Mouse (Mus musculus) activated CD4-positive, CD25-positive, alpha-beta regulatory T cell, adult 4 months (primary cell): ENCODE data around the gene Cebpa. TPM values are rescaled to one million over a fixed set of nuclear protein-coding genes. Genes with fewer than 3 reads are reported as not detected.

Experiments
- ATAC-seq: one replicate; pipeline ENCODE4 v1.8.0; 2017
- polyA plus RNA-seq, 2 experiments: library from polyadenylated mRNA; unstranded; fragments of 100-300 nt; shearing (Covaris generic); gene quantifications; one replicate each; pipeline ENCODE4 v1.2.1; 2017

Cebpa gene
- polyA plus RNA-seq, 2 experiments from 2014 or later, result 0.81 to 1.2 TPM

- ATAC-seq, result no peak
These were observed 1.1 kb downstream of the Cebpa start for GRCm38 (mm10) chr7:35120146-35120691.

GRCm38 (mm10) chr7:35121150-35121549 lies 2.1 kb downstream of the Cebpa start:
- ATAC-seq, result no peak

- no peak for ATAC-seq
These were observed 3.6 kb downstream of the Cebpa start for GRCm38 (mm10) chr7:35122401-35123320.

GRCm38 (mm10) chr7:35123431-35123953 lies 4.4 kb downstream of the Cebpa start:
- ATAC-seq, result no peak

GRCm38 (mm10) chr7:35124216-35124615 lies 5.1 kb downstream of the Cebpa start:
- ATAC-seq, result no peak

GRCm38 (mm10) chr7:35124745-35125144 lies 5.7 kb downstream of the Cebpa start:
- no peak for ATAC-seq

- ATAC-seq, result no peak
These were observed 6.9 kb downstream of the Cebpa start for GRCm38 (mm10) chr7:35125971-35126370.

- no peak for ATAC-seq
These were observed 7.9 kb downstream of the Cebpa start for GRCm38 (mm10) chr7:35127001-35127400.

GRCm38 (mm10) chr7:35127721-35128120 lies 8.6 kb downstream of the Cebpa start:
- ATAC-seq, result peak; percentile 43

GRCm38 (mm10) chr7:35128677-35129567 lies 9.8 kb downstream of the Cebpa start:
- no peak for ATAC-seq

- no peak for ATAC-seq
These were observed 11.1 kb downstream of the Cebpa start for GRCm38 (mm10) chr7:35130059-35130738.

- ATAC-seq, result no peak
These were observed 11.8 kb downstream of the Cebpa start for GRCm38 (mm10) chr7:35130888-35131287.

GRCm38 (mm10) chr7:35131601-35132000 lies 12.5 kb downstream of the Cebpa start:
- ATAC-seq, result no peak

- no peak for ATAC-seq
These were observed 15.5 kb downstream of the Cebpa start for GRCm38 (mm10) chr7:35134621-35135020.

- no peak for ATAC-seq
These were observed 18.4 kb downstream of the Cebpa start for GRCm38 (mm10) chr7:35137524-35137923.

GRCm38 (mm10) chr7:35138481-35138880 lies 19.4 kb downstream of the Cebpa start:
- ATAC-seq, result no peak

- ATAC-seq, result peak; percentile 28
These were observed 20.8 kb downstream of the Cebpa start for GRCm38 (mm10) chr7:35139880-35140279.

- no peak for ATAC-seq
These were observed 22.4 kb downstream of the Cebpa start for GRCm38 (mm10) chr7:35141519-35141918.

GRCm38 (mm10) chr7:35142522-35142921 lies 23.4 kb downstream of the Cebpa start:
- ATAC-seq, result no peak

GRCm38 (mm10) chr7:35143864-35144618 lies 24.9 kb downstream of the Cebpa start:
- ATAC-seq, result no peak

- no peak for ATAC-seq
These were observed 26.0 kb downstream of the Cebpa start for GRCm38 (mm10) chr7:35145068-35145467.
